Mouse (Mus musculus) stomach, postnatal 0 days (tissue): ENCODE data around the gene Sppl2c.

Experiments used
- CTCF ChIP-seq: IDR thresholded peaks from 2 replicates; pipeline ENCODE4 v1.5.1; 2016; ENCODE audit warnings: antibody characterized with exemption, low read depth, mild to moderate bottlenecking, moderate library complexity
- EP300 ChIP-seq: optimal IDR thresholded peaks from 2 replicates; pipeline ENCODE3; 2016; ENCODE audit warnings: antibody characterized with exemption

DNA sequence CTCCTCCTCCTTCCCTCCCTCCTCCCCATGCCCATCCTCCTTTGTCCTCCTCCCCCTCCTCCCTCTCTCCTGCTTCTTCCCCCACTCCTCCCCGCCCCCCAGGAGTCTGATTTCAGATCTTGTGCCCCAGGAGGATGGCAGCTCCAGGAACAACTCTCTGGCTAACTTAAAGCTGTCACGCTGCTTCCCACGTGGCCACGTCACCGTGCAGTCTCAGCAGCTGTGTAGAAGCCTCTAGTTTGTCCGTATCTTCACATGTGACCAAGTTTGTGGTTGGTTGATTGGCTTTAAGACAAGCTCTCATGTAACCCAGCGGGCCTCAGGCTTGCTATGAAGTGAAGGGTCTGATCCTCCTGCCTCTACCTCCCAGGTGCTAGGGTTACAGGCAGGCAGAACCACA lies 7.2 kb upstream of the Sppl2c start:
- no peak for TF ChIP-seq EP300
- no peak for TF ChIP-seq CTCF
